Mouse (Mus musculus) CH12.LX (cell line): ENCODE data around the gene Lhfp. TPM values are rescaled to one million over a fixed set of nuclear protein-coding genes. Genes with fewer than 3 reads are reported as not detected.

Experiments
- DNase-seq: peaks from one replicate; pipeline ENCODE4 v3.0.0-alpha.2; 2013; ENCODE audit errors: extremely low read depth
- H3K27ac ChIP-seq: 2 replicates; pipeline ENCODE4 v1.5.1; 2012; ENCODE audit warnings: low read depth, mild to moderate bottlenecking, control low read depth, moderate library complexity; ENCODE audit not compliant: insufficient read depth
- H3K27me3 ChIP-seq: replicated peaks from 2 replicates; pipeline ENCODE3; 2012; ENCODE audit warnings: inconsistent platforms
- H3K36me3 ChIP-seq, 2 experiments: replicated peaks in 1 of 2; 2 replicates each; pipeline versions ENCODE3 to v1.6.1; 2012; ENCODE audit warnings: inconsistent platforms in 1 of 2, low read length in 1 of 2, mild to moderate bottlenecking in 1 of 2, mixed read lengths in 1 of 2, moderate library complexity in 1 of 2; ENCODE audit not compliant: control insufficient read depth in 1 of 2, insufficient read depth in 1 of 2
- H3K4me1 ChIP-seq, 2 experiments: 2 replicates each; pipeline ENCODE4 v1.6.1; 2012; ENCODE audit warnings: inconsistent platforms in 1 of 2, moderate library complexity in 1 of 2; ENCODE audit not compliant: insufficient read depth in 2 of 2, control insufficient read depth in 1 of 2
- H3K4me2 ChIP-seq: 2 replicates; pipeline ENCODE4 v1.6.1; 2012; ENCODE audit warnings: low read depth, mild to moderate bottlenecking, control low read depth; ENCODE audit not compliant: poor library complexity, insufficient read depth, severe bottlenecking
- H3K4me3 ChIP-seq, 3 experiments: fragments of 150-350 bp in 1 of 3; sonication (generic) in 1 of 3; replicated peaks in 1 of 3; 2 replicates each; pipeline versions ENCODE3 to v1.5.1; 2011 to 2012; ENCODE audit warnings: low read depth in 2 of 3, low read length in 2 of 3, mild to moderate bottlenecking in 2 of 3, moderate library complexity in 2 of 3, control low read depth in 1 of 3, improper control_type of control experiment in 1 of 3, inconsistent platforms in 1 of 3, mixed read lengths in 1 of 3; ENCODE audit not compliant: poor library complexity in 1 of 3
- H3K79me2 ChIP-seq: replicated peaks from 2 replicates; pipeline ENCODE4 v1.6.1; 2012; ENCODE audit warnings: mild to moderate bottlenecking, moderate library complexity; ENCODE audit not compliant: control insufficient read depth, poor library complexity, insufficient read depth, severe bottlenecking; ENCODE audit errors: extremely low read depth
- H3K9ac ChIP-seq: 2 replicates; pipeline ENCODE4 v1.6.1; 2012; ENCODE audit warnings: low read depth, mild to moderate bottlenecking, control low read depth, moderate library complexity; ENCODE audit not compliant: insufficient read depth
- H3K9me3 ChIP-seq: replicated peaks from 2 replicates; pipeline ENCODE3; 2012; ENCODE audit warnings: low read length, inconsistent platforms, mixed read lengths
- BHLHE40 ChIP-seq: IDR thresholded peaks from 2 replicates; pipeline ENCODE4 v1.6.1; 2011; ENCODE audit warnings: mild to moderate bottlenecking, low read depth, low read length, improper control_type of control experiment
- CHD2 ChIP-seq: IDR thresholded peaks from 2 replicates; pipeline ENCODE4 v1.6.1; 2011; ENCODE audit warnings: low read length, improper control_type of control experiment
- CTCF ChIP-seq, 2 experiments: IDR thresholded peaks in 1 of 2; conservative IDR thresholded peaks in 1 of 2; 2 replicates each; pipeline ENCODE4 v1.5.1; 2011 to 2012; ENCODE audit warnings: low read depth in 2 of 2, low read length in 2 of 2, improper control_type of control experiment in 1 of 2, inconsistent platforms in 1 of 2, mild to moderate bottlenecking in 1 of 2, moderate library complexity in 1 of 2
- E2F4 ChIP-seq: IDR thresholded peaks from 2 replicates; pipeline ENCODE4 v1.6.1; 2011; ENCODE audit warnings: low read depth, low read length, improper control_type of control experiment; ENCODE audit not compliant: insufficient replicate concordance
- EP300 ChIP-seq: IDR thresholded peaks from 2 replicates; pipeline ENCODE4 v1.6.1; 2011; ENCODE audit warnings: low read length, improper control_type of control experiment
- IRF4 ChIP-seq: IDR thresholded peaks from 2 replicates; pipeline ENCODE4 v1.6.1; 2014; ENCODE audit warnings: low read depth, mild to moderate bottlenecking, inconsistent platforms, low read length, improper control_type of control experiment
- JUN ChIP-seq: IDR thresholded peaks from 2 replicates; pipeline ENCODE4 v1.6.1; 2011; ENCODE audit warnings: low read depth, mild to moderate bottlenecking, low read length, improper control_type of control experiment, moderate library complexity; ENCODE audit not compliant: insufficient read depth
- JUND ChIP-seq: conservative IDR thresholded peaks from 2 replicates; pipeline ENCODE4 v1.6.1; 2011; ENCODE audit warnings: low read depth, low read length, improper control_type of control experiment
- KAT2A ChIP-seq: IDR thresholded peaks from 2 replicates; pipeline ENCODE4 v1.6.1; 2012; ENCODE audit warnings: low read length, improper control_type of control experiment, inconsistent platforms; ENCODE audit not compliant: insufficient replicate concordance
- MAZ ChIP-seq: IDR thresholded peaks from 2 replicates; pipeline ENCODE4 v1.6.1; 2012; ENCODE audit warnings: low read depth, mild to moderate bottlenecking, inconsistent platforms, low read length, improper control_type of control experiment, moderate library complexity
- MEF2A ChIP-seq: IDR thresholded peaks from 2 replicates; pipeline ENCODE4 v1.6.1; 2014; ENCODE audit warnings: low read depth, mild to moderate bottlenecking, inconsistent platforms, low read length, improper control_type of control experiment, borderline replicate concordance
- MYC ChIP-seq: IDR thresholded peaks from 2 replicates; pipeline ENCODE4 v1.6.1; 2011; ENCODE audit warnings: low read depth, mild to moderate bottlenecking, improper control_type of control experiment, low read length
- NRF1 ChIP-seq: IDR thresholded peaks from 2 replicates; pipeline ENCODE4 v1.6.1; 2014; ENCODE audit warnings: low read depth, mild to moderate bottlenecking, inconsistent platforms, low read length, improper control_type of control experiment, moderate library complexity
- POLR2A ChIP-seq: IDR thresholded peaks from 2 replicates; pipeline ENCODE4 v1.6.1; 2011; ENCODE audit warnings: low read depth, mild to moderate bottlenecking, improper control_type of control experiment, low read length
- RAD21 ChIP-seq: IDR thresholded peaks from 2 replicates; pipeline ENCODE4 v1.6.1; 2011; ENCODE audit warnings: low read depth, mild to moderate bottlenecking, low read length, improper control_type of control experiment, moderate library complexity
- RCOR1 ChIP-seq: conservative IDR thresholded peaks from 2 replicates; pipeline ENCODE4 v1.6.1; 2012; ENCODE audit warnings: low read depth, mild to moderate bottlenecking, inconsistent platforms, low read length, improper control_type of control experiment
- SIN3A ChIP-seq: IDR thresholded peaks from 2 replicates; pipeline ENCODE4 v1.6.1; 2012; ENCODE audit warnings: low read length, improper control_type of control experiment, inconsistent platforms
- SMC3 ChIP-seq: IDR thresholded peaks from 2 replicates; pipeline ENCODE4 v1.6.1; 2011; ENCODE audit warnings: low read depth, low read length, improper control_type of control experiment
- TBP ChIP-seq: conservative IDR thresholded peaks from 2 replicates; pipeline ENCODE4 v1.6.1; 2011; ENCODE audit warnings: low read depth, low read length, improper control_type of control experiment
- TCF12 ChIP-seq: IDR thresholded peaks from 2 replicates; pipeline ENCODE4 v1.6.1; 2014; ENCODE audit warnings: low read depth, mild to moderate bottlenecking, inconsistent platforms, low read length, improper control_type of control experiment
- UBTF ChIP-seq: IDR thresholded peaks from 2 replicates; pipeline ENCODE4 v1.6.1; 2012; ENCODE audit warnings: low read depth, mild to moderate bottlenecking, inconsistent platforms, low read length, improper control_type of control experiment, moderate library complexity
- USF1 ChIP-seq: IDR thresholded peaks from 2 replicates; pipeline ENCODE4 v1.6.1; 2014; ENCODE audit warnings: low read depth, mild to moderate bottlenecking, inconsistent platforms, low read length, improper control_type of control experiment
- USF2 ChIP-seq: conservative IDR thresholded peaks from 2 replicates; pipeline ENCODE4 v1.6.1; 2011; ENCODE audit warnings: low read depth, low read length, improper control_type of control experiment
- ZKSCAN1 ChIP-seq: IDR thresholded peaks from 2 replicates; pipeline ENCODE4 v1.6.1; 2012; ENCODE audit warnings: low read depth, inconsistent platforms, low read length, improper control_type of control experiment, borderline replicate concordance
- dilution Hi-C: fragments of 300-500 bp; cut with MboI; formaldehyde crosslinking; loops from 2 replicates; pipeline ENCODE4 v1.14.3; 2020; ENCODE audit warnings: low sequenced_read_pairs; ENCODE audit not compliant: extremely low pct_unique_long_range_greater_than_20kb, extremely low pct_ligation_motif_present
- in situ Hi-C: fragments of 300-500 bp; cut with MboI; formaldehyde crosslinking; loops from 3 replicates; pipeline ENCODE4 v1.14.3; 2019; ENCODE audit warnings: low sequenced_read_pairs, low pct_ligation_motif_present, low pct_unique_long_range_greater_than_20kb, mixed read lengths
- polyA plus RNA-seq: library from polyadenylated mRNA; unstranded; fragments of >175 nt; gene quantifications from 2 replicates; pipeline ENCODE4 v1.2.1, GENCODE M21; 2012; ENCODE audit warnings: low read depth; ENCODE audit not compliant: insufficient read length
- total RNA-seq, 2 experiments: library from RNA; depleted of rRNA; stranded (reverse); fragments of 300-350 nt in 1 of 2; fragments of >200 nt in 1 of 2; gene quantifications; 2 replicates each; pipeline ENCODE4 v1.2.3; 2012 to 2014

Gene Lhfp
- total and polyA plus RNA-seq, 3 experiments, result not detected

- no peaks in the 10 kb centered on the region for H3K4me1 ChIP-seq
- no peak for DNase-seq
- no peak overlapping the region for H3K27ac ChIP-seq
- in situ Hi-C loops, result no loop called here
- no peaks in the 10 kb centered on the region for H3K36me3 ChIP-seq
- H3K4me3 ChIP-seq, result no peak overlapping the region
- no peaks in the 10 kb centered on the region for H3K27me3 ChIP-seq
- H3K9ac ChIP-seq, result no peak overlapping the region
- TF ChIP-seq KAT2A, result no peak
- TF ChIP-seq NRF1, result no peak
- TF ChIP-seq TBP, result no peak
- TF ChIP-seq RCOR1, result no peak
- TF ChIP-seq MAZ, result no peak
- no peak for TF ChIP-seq CHD2
- no peak for TF ChIP-seq CTCF (conservative IDR thresholded peaks at IDR 0.05 in 1 of 2, IDR thresholded peaks at IDR 0.05 in 1 of 2; ENCODE audit: low read depth in 2 of 2, low read length in 2 of 2)
- TF ChIP-seq POLR2A, result no peak
- TF ChIP-seq TCF12, result no peak
- no peak for TF ChIP-seq MEF2A
- TF ChIP-seq SIN3A, result no peak
- TF ChIP-seq EP300, result no peak
- TF ChIP-seq MYC, result no peak
- TF ChIP-seq E2F4, result no peak
- TF ChIP-seq BHLHE40, result no peak
- TF ChIP-seq UBTF, result no peak
- TF ChIP-seq RAD21, result no peak
- TF ChIP-seq SMC3, result no peak
- no peak for TF ChIP-seq USF1
- no peak for TF ChIP-seq USF2
- H3K4me2 ChIP-seq, result no peak overlapping the region
- dilution Hi-C loops, result no loop called here
- no peaks in the 10 kb centered on the region for H3K9me3 ChIP-seq
- no peaks in the 10 kb centered on the region for H3K79me2 ChIP-seq
Observed at GRCm38 (mm10) chr3:53301866-53302265, 260.5 kb downstream of the Lhfp start.

DNA sequence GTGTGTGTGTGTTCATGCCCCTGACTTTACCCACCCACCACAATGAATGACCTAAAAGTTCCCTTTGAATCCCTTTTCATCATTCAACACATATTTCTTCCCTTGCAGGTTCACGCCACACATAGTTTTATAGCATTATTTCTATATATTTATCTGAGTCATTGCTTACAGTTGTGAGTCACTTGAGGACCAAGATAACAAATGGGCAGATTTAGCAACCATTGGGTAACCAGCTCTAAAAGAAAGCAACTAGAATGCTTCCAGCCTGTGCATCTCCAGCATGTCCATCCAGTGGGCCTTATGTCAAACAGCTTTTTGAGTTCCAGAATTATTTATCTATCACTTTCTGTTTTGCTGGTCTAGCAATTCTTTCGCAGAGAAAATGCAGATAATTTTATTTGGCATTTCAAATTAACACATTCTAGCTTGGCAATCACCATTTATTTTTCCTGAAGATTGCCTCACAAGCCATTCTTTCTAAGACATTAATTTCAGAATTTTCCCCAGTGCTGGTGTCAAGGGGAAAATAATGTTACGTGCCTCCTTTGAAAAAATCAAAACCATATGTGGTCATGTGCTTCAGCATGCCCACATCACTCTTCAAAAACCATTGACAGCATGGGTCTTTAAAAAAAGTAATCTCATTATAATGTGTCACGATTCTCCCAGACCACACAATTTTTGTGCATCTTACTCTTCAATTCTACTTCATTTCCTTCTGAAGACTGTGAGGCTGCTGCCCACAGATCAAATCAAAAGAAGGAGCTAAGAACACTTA, 263.0 kb downstream of the Lhfp start:
- Histone ChIP-seq H3K9ac (no peak overlapping the region), H3K9me3 (no peaks in the 10 kb centered on the region), H3K4me2 (no peak overlapping the region), H3K4me3 (no peak overlapping the region), H3K27ac (no peak overlapping the region), H3K36me3 (no peaks in the 10 kb centered on the region), H3K27me3 (no peaks in the 10 kb centered on the region), H3K79me2 (no peaks in the 10 kb centered on the region), H3K4me1 (no peaks in the 10 kb centered on the region)
- no peak for DNase-seq
- dilution Hi-C loops (no loop called here), in situ Hi-C loops (no loop called here)
- TF ChIP-seq MAZ, result no peak
- no peak for TF ChIP-seq POLR2A
- no peak for TF ChIP-seq IRF4
- no peak for TF ChIP-seq CHD2
- no peak for TF ChIP-seq JUND
- no peak for TF ChIP-seq ZKSCAN1
- no peak for TF ChIP-seq JUN
- no peak for TF ChIP-seq EP300
- no peak for TF ChIP-seq SIN3A
- TF ChIP-seq MYC, result no peak
